Mouse (Mus musculus): ENCODE results near the gene Camkmt. TPM values are rescaled to one million over a fixed set of nuclear protein-coding genes. Genes with fewer than 3 reads are reported as not detected.

Gene Camkmt
- polyA plus RNA-seq, 1 experiment from 2014 or later = 15.1 TPM

GRCm38 (mm10) chr17:85177231-85177630, 86.9 kb downstream of the Camkmt start:
- no peaks in the 10 kb centered on the region for H3K9me3 ChIP-seq
- no peak overlapping the region for H3K4me3 ChIP-seq
- H3K9ac ChIP-seq = no peak overlapping the region
- no peak for ATAC-seq (ENCODE audit: insufficient number of reproducible peaks, insufficient read depth, low FRiP score, low TSS enrichment)
- no peak overlapping the region for H3K4me2 ChIP-seq (replicated peaks)
- H3K27me3 ChIP-seq = no peaks in the 10 kb centered on the region
- H3K27ac ChIP-seq = no peak overlapping the region
- H3K4me1 ChIP-seq = peaks cover 10% of the 10 kb centered on the region; the same call in 1 of the 2 replicates
- no peaks in the 10 kb centered on the region for H3K36me3 ChIP-seq
- 50% methylated on average over 13 of the region's 13 CpGs for WGBS

- Histone ChIP-seq H3K36me3 (no peaks in the 10 kb centered on the region), H3K9ac (no peak overlapping the region), H3K4me1 (peaks cover 5% of the 10 kb centered on the region; the same call in 1 of the 2 replicates), H3K27ac (no peak overlapping the region), H3K27me3 (no peaks in the 10 kb centered on the region), H3K4me2 (replicated peaks) (no peak overlapping the region), H3K4me3 (no peak overlapping the region), H3K9me3 (no peaks in the 10 kb centered on the region)
- ATAC-seq (ENCODE audit: insufficient number of reproducible peaks, insufficient read depth, low FRiP score, low TSS enrichment) = no peak
- WGBS = 57% methylated on average over 14 of the region's 14 CpGs
Observed at GRCm38 (mm10) chr17:85180471-85181060, 90.2 kb downstream of the Camkmt start.

GRCm38 (mm10) chr17:85189227-85190127, 99.1 kb downstream of the Camkmt start:
- Histone ChIP-seq H3K4me2 (replicated peaks) (peak overlapping the region; percentile 35), H3K27me3 (no peaks in the 10 kb centered on the region), H3K27ac (no peak overlapping the region), H3K4me1 (peaks cover 7% of the 10 kb centered on the region), H3K36me3 (no peaks in the 10 kb centered on the region), H3K9me3 (no peaks in the 10 kb centered on the region), H3K4me3 (no peak overlapping the region), H3K9ac (no peak overlapping the region)
- peak; percentile 71; the same call in 1 of the 2 replicates for ATAC-seq (ENCODE audit: insufficient number of reproducible peaks, insufficient read depth, low FRiP score, low TSS enrichment)
- WGBS = 4% methylated on average over 14 of the region's 14 CpGs

- Histone ChIP-seq H3K27me3 (no peaks in the 10 kb centered on the region), H3K36me3 (no peaks in the 10 kb centered on the region), H3K9me3 (no peaks in the 10 kb centered on the region), H3K27ac (no peak overlapping the region), H3K4me2 (replicated peaks) (no peak overlapping the region; the same call in 1 of the 2 replicates), H3K4me3 (no peak overlapping the region), H3K4me1 (peaks cover 7% of the 10 kb centered on the region), H3K9ac (no peak overlapping the region)
- WGBS = 17% methylated on average over 7 of the region's 7 CpGs
- ATAC-seq (ENCODE audit: insufficient number of reproducible peaks, insufficient read depth, low FRiP score, low TSS enrichment) = no peak
Observed at GRCm38 (mm10) chr17:85190128-85190435, 99.7 kb downstream of the Camkmt start.

- no peaks in the 10 kb centered on the region for H3K9me3 ChIP-seq
- H3K4me2 ChIP-seq (replicated peaks) = no peak overlapping the region
- H3K9ac ChIP-seq = no peak overlapping the region
- peaks cover 7% of the 10 kb centered on the region for H3K4me1 ChIP-seq
- WGBS = 46% methylated on average over 11 of the region's 11 CpGs
- ATAC-seq (ENCODE audit: insufficient number of reproducible peaks, insufficient read depth, low FRiP score, low TSS enrichment) = 0 out of 2 replicates have a peak, but pooled peaks have one; percentile 28
- H3K27ac ChIP-seq = no peak overlapping the region
- H3K27me3 ChIP-seq = no peaks in the 10 kb centered on the region
- H3K4me3 ChIP-seq = no peak overlapping the region
- no peaks in the 10 kb centered on the region for H3K36me3 ChIP-seq
Observed at GRCm38 (mm10) chr17:85193294-85193693, 102.9 kb downstream of the Camkmt start.

- ATAC-seq (ENCODE audit: insufficient number of reproducible peaks, insufficient read depth, low FRiP score, low TSS enrichment) = no peak
- Histone ChIP-seq H3K4me1 (no peaks in the 10 kb centered on the region), H3K9me3 (no peaks in the 10 kb centered on the region), H3K4me2 (replicated peaks) (no peak overlapping the region), H3K27me3 (no peaks in the 10 kb centered on the region), H3K4me3 (no peak overlapping the region), H3K27ac (no peak overlapping the region), H3K36me3 (no peaks in the 10 kb centered on the region), H3K9ac (no peak overlapping the region)
- 88% methylated on average over 15 of the region's 15 CpGs for WGBS
Observed at GRCm38 (mm10) chr17:85198781-85199180, 108.4 kb downstream of the Camkmt start.

GRCm38 (mm10) chr17:85199321-85199720, 109.0 kb downstream of the Camkmt start:
- WGBS = 86% methylated on average over 11 of the region's 11 CpGs
- Histone ChIP-seq H3K4me3 (no peak overlapping the region), H3K4me1 (no peaks in the 10 kb centered on the region), H3K27ac (no peak overlapping the region), H3K9ac (no peak overlapping the region), H3K9me3 (no peaks in the 10 kb centered on the region), H3K36me3 (no peaks in the 10 kb centered on the region), H3K27me3 (no peaks in the 10 kb centered on the region), H3K4me2 (replicated peaks) (no peak overlapping the region)
- ATAC-seq (ENCODE audit: insufficient number of reproducible peaks, insufficient read depth, low FRiP score, low TSS enrichment) = no peak

GRCm38 (mm10) chr17:85218054-85218453, 127.7 kb downstream of the Camkmt start:
- Histone ChIP-seq H3K9me3 (no peaks in the 10 kb centered on the region), H3K4me2 (replicated peaks) (no peak overlapping the region), H3K4me3 (no peak overlapping the region), H3K27me3 (no peaks in the 10 kb centered on the region), H3K36me3 (no peaks in the 10 kb centered on the region), H3K9ac (no peak overlapping the region), H3K27ac (no peak overlapping the region), H3K4me1 (no peaks in the 10 kb centered on the region)
- 79% methylated on average over 5 of the region's 5 CpGs for WGBS
- no peak for ATAC-seq (ENCODE audit: insufficient number of reproducible peaks, insufficient read depth, low FRiP score, low TSS enrichment)

GRCm38 (mm10) chr17:85242109-85242508, 151.8 kb downstream of the Camkmt start:
- no peak for ATAC-seq (ENCODE audit: insufficient number of reproducible peaks, insufficient read depth, low FRiP score, low TSS enrichment)
- Histone ChIP-seq H3K9ac (no peak overlapping the region), H3K9me3 (no peaks in the 10 kb centered on the region), H3K4me3 (no peak overlapping the region), H3K27ac (no peak overlapping the region), H3K36me3 (no peaks in the 10 kb centered on the region), H3K4me1 (no peaks in the 10 kb centered on the region), H3K27me3 (no peaks in the 10 kb centered on the region), H3K4me2 (replicated peaks) (no peak overlapping the region)
- WGBS = 89% methylated on average over 7 of the region's 7 CpGs

GRCm38 (mm10) chr17:85248962-85249361, 158.6 kb downstream of the Camkmt start:
- Histone ChIP-seq H3K4me2 (replicated peaks) (no peak overlapping the region), H3K27me3 (no peaks in the 10 kb centered on the region), H3K9ac (no peak overlapping the region), H3K27ac (no peak overlapping the region), H3K4me3 (no peak overlapping the region), H3K4me1 (no peaks in the 10 kb centered on the region), H3K36me3 (no peaks in the 10 kb centered on the region), H3K9me3 (no peaks in the 10 kb centered on the region)
- WGBS = 58% methylated on average over 5 of the region's 5 CpGs
- ATAC-seq (ENCODE audit: insufficient number of reproducible peaks, insufficient read depth, low FRiP score, low TSS enrichment) = no peak

- H3K27me3 ChIP-seq = no peaks in the 10 kb centered on the region
- H3K9me3 ChIP-seq = no peaks in the 10 kb centered on the region
- no peak overlapping the region for H3K4me2 ChIP-seq (replicated peaks)
- H3K36me3 ChIP-seq = no peaks in the 10 kb centered on the region
- 40% methylated on average over 7 of the region's 7 CpGs for WGBS
- no peak for ATAC-seq (ENCODE audit: insufficient number of reproducible peaks, insufficient read depth, low FRiP score, low TSS enrichment)
- no peak overlapping the region for H3K4me3 ChIP-seq
- H3K27ac ChIP-seq = no peak overlapping the region
- no peaks in the 10 kb centered on the region for H3K4me1 ChIP-seq
- no peak overlapping the region for H3K9ac ChIP-seq
Observed at GRCm38 (mm10) chr17:85249744-85250143, 159.4 kb downstream of the Camkmt start.

- H3K4me2 ChIP-seq (replicated peaks) = peak overlapping the region; percentile 23; the same call in 1 of the 2 replicates
- H3K4me3 ChIP-seq = no peak overlapping the region
- ATAC-seq (ENCODE audit: insufficient number of reproducible peaks, insufficient read depth, low FRiP score, low TSS enrichment) = no peak
- H3K36me3 ChIP-seq = no peaks in the 10 kb centered on the region
- no peak overlapping the region for H3K27ac ChIP-seq
- no peak overlapping the region for H3K9ac ChIP-seq
- no peaks in the 10 kb centered on the region for H3K27me3 ChIP-seq
- WGBS = 9% methylated on average over 9 of the region's 9 CpGs
- no peaks in the 10 kb centered on the region for H3K9me3 ChIP-seq
- peaks cover 6% of the 10 kb centered on the region; the same call in 1 of the 2 replicates for H3K4me1 ChIP-seq
Observed at GRCm38 (mm10) chr17:85256930-85257329, 166.6 kb downstream of the Camkmt start.

Measured in embryonic facial prominence, embryonic 12.5 days (tissue).